Mouse (Mus musculus) hindbrain, embryonic 16.5 days (tissue): Measurements from ENCODE around the gene Aldh3b1. TPM values are rescaled to one million over a fixed set of nuclear protein-coding genes. Genes with fewer than 3 reads are reported as not detected.

Experiments used
- ATAC-seq: fragments of 200-750 bp; cut with Nextera tagmentation; 2 replicates; pipeline ENCODE4 v1.8.0; 2017; ENCODE audit warnings: moderate TSS enrichment, moderate library complexity
- H3K27ac ChIP-seq: fragments of 300-500 bp; sonication (generic); 2 replicates; pipeline ENCODE4 v1.5.1; 2014; ENCODE audit warnings: low read depth, mild to moderate bottlenecking, control low read depth, low read length, moderate library complexity
- H3K27me3 ChIP-seq: fragments of 300-500 bp; sonication (generic); replicated peaks from 2 replicates; pipeline ENCODE4 v1.6.1; 2014; ENCODE audit warnings: low read length; ENCODE audit not compliant: control insufficient read depth, insufficient read depth
- H3K36me3 ChIP-seq: fragments of 300-500 bp; sonication (generic); 2 replicates; pipeline ENCODE4 v1.6.1; 2014; ENCODE audit warnings: mild to moderate bottlenecking, low read length, moderate library complexity, mixed read lengths; ENCODE audit not compliant: control insufficient read depth, insufficient read depth
- H3K4me1 ChIP-seq: fragments of 300-500 bp; sonication (generic); 2 replicates; pipeline ENCODE4 v1.6.1; 2014; ENCODE audit warnings: low read depth, low read length; ENCODE audit not compliant: control insufficient read depth, insufficient read depth
- H3K4me2 ChIP-seq: fragments of 300-500 bp; sonication (generic); 2 replicates; pipeline ENCODE4 v1.6.1; 2014; ENCODE audit warnings: mild to moderate bottlenecking, low read length, control low read depth, moderate library complexity
- H3K4me3 ChIP-seq: fragments of 300-500 bp; sonication (generic); 2 replicates; pipeline ENCODE4 v1.5.1; 2014; ENCODE audit warnings: mild to moderate bottlenecking, low read length, control low read depth, moderate library complexity
- H3K9ac ChIP-seq: fragments of 300-500 bp; sonication (generic); 2 replicates; pipeline ENCODE4 v1.6.1; 2014; ENCODE audit warnings: low read depth, mild to moderate bottlenecking, control low read depth, low read length, moderate library complexity
- H3K9me3 ChIP-seq: fragments of 300-500 bp; sonication (generic); 2 replicates; pipeline ENCODE4 v1.6.1; 2014; ENCODE audit warnings: mild to moderate bottlenecking, low read length, moderate library complexity; ENCODE audit not compliant: control insufficient read depth
- WGBS: fragments of 180-500 bp; shearing (Covaris S2); extraction: QIAGEN DNeasy Blood & Tissue Kit; methylation state at CpG from one replicate; pipeline ENCODE4 v1.1.7; 2014; 5-methylcytosine and 5-hydroxymethylcytosine counted together
- polyA plus RNA-seq: library from polyadenylated mRNA; unstranded; fragments of >200 nt; fragmentation: Nextera tagmentation; extraction: Ambion mirVana; gene quantifications from 2 replicates; pipeline ENCODE4 v1.2.1, GENCODE M21; 2015

Aldh3b1 gene
- polyA plus RNA-seq, 1 experiment from 2014 or later, result 3.1 TPM

- Histone ChIP-seq H3K4me2 (no peak overlapping the region), H3K9ac (no peak overlapping the region), H3K27me3 (no peaks in the 10 kb centered on the region), H3K36me3 (no peaks in the 10 kb centered on the region; the same call in 1 of the 2 replicates), H3K4me3 (no peak overlapping the region), H3K4me1 (no peaks in the 10 kb centered on the region), H3K9me3 (no peaks in the 10 kb centered on the region), H3K27ac (no peak overlapping the region)
- ATAC-seq, result no peak
- 89% methylated on average over 6 of the region's 6 CpGs for WGBS
These were observed 49.4 kb downstream of the Aldh3b1 start for GRCm38 (mm10) chr19:3880054-3880848.

- no peak for ATAC-seq
- Histone ChIP-seq H3K27me3 (no peaks in the 10 kb centered on the region), H3K4me1 (peaks cover 2% of the 10 kb centered on the region; the same call in 1 of the 2 replicates), H3K4me3 (no peak overlapping the region), H3K9ac (no peak overlapping the region), H3K4me2 (no peak overlapping the region), H3K27ac (no peak overlapping the region), H3K9me3 (no peaks in the 10 kb centered on the region), H3K36me3 (no peaks in the 10 kb centered on the region)
- WGBS, result 89% methylated on average over 7 of the region's 7 CpGs
These were observed 54.6 kb downstream of the Aldh3b1 start for GRCm38 (mm10) chr19:3875045-3875444.

GRCm38 (mm10) chr19:3872373-3872772 lies 57.2 kb downstream of the Aldh3b1 start:
- no peak overlapping the region for H3K9ac ChIP-seq
- no peaks in the 10 kb centered on the region for H3K27me3 ChIP-seq
- no peak overlapping the region for H3K27ac ChIP-seq
- 61% methylated on average over 4 of the region's 4 CpGs for WGBS
- no peaks in the 10 kb centered on the region for H3K36me3 ChIP-seq
- no peak overlapping the region for H3K4me3 ChIP-seq
- H3K4me1 ChIP-seq, result peaks cover 2% of the 10 kb centered on the region; the same call in 1 of the 2 replicates
- H3K4me2 ChIP-seq, result no peak overlapping the region
- H3K9me3 ChIP-seq, result no peaks in the 10 kb centered on the region
- no peak for ATAC-seq

GRCm38 (mm10) chr19:3871468-3871867 lies 58.1 kb downstream of the Aldh3b1 start:
- ATAC-seq, result no peak
- Histone ChIP-seq H3K4me2 (no peak overlapping the region), H3K9me3 (no peaks in the 10 kb centered on the region), H3K4me1 (peaks cover 2% of the 10 kb centered on the region; the same call in 1 of the 2 replicates), H3K36me3 (no peaks in the 10 kb centered on the region), H3K27me3 (no peaks in the 10 kb centered on the region), H3K4me3 (no peak overlapping the region), H3K27ac (no peak overlapping the region), H3K9ac (no peak overlapping the region)

GRCm38 (mm10) chr19:3868290-3868689 lies 61.3 kb downstream of the Aldh3b1 start:
- no peak for ATAC-seq

GRCm38 (mm10) chr19:3864960-3865359 lies 64.6 kb downstream of the Aldh3b1 start:
- Histone ChIP-seq H3K9ac (no peak overlapping the region), H3K4me2 (no peak overlapping the region), H3K27me3 (no peaks in the 10 kb centered on the region), H3K4me3 (no peak overlapping the region), H3K9me3 (no peaks in the 10 kb centered on the region), H3K27ac (no peak overlapping the region), H3K4me1 (no peaks in the 10 kb centered on the region), H3K36me3 (peaks cover 3% of the 10 kb centered on the region; the same call in 1 of the 2 replicates)
- no peak for ATAC-seq
- WGBS, result 90% methylated on average over 2 of the region's 2 CpGs

More at GRCm38 (mm10) chr19:3868290-3868689, 61.3 kb downstream of the Aldh3b1 start:
- H3K9me3 ChIP-seq, result no peaks in the 10 kb centered on the region
- no peak overlapping the region for H3K4me2 ChIP-seq
- peaks cover 2% of the 10 kb centered on the region; the same call in 1 of the 2 replicates for H3K4me1 ChIP-seq
- H3K4me3 ChIP-seq, result no peak overlapping the region
- H3K27me3 ChIP-seq, result no peaks in the 10 kb centered on the region
- WGBS, result 78% methylated on average over 1 of the region's 1 CpGs
- no peak overlapping the region for H3K27ac ChIP-seq
- no peak overlapping the region for H3K9ac ChIP-seq
- peaks cover 3% of the 10 kb centered on the region; the same call in 1 of the 2 replicates for H3K36me3 ChIP-seq

Other genes with a start within 250 kb of the Aldh3b1 start
- gene Lrp5, start 243.2 kb downstream of the Aldh3b1 start, polyA plus RNA-seq, result 1.3 and 1.5 TPM in 2 replicates
- gene 1810055G02Rik, start 221.5 kb downstream of the Aldh3b1 start, polyA plus RNA-seq, result 42.1 and 44.8 TPM in 2 replicates
- gene Kmt5b, start 162.4 kb downstream of the Aldh3b1 start, polyA plus RNA-seq, result 32.4 and 41.3 TPM in 2 replicates
- gene Chka, start 78.0 kb downstream of the Aldh3b1 start, polyA plus RNA-seq, result 56.1 and 56.3 TPM in 2 replicates
- 18.9 and 21.2 TPM in 2 replicates for gene Tcirg1, start 22.7 kb downstream of the Aldh3b1 start, polyA plus RNA-seq
- 307 and 320 TPM in 2 replicates for gene Ndufs8, start 17.0 kb downstream of the Aldh3b1 start, polyA plus RNA-seq
- 12.4 and 14.1 TPM in 2 replicates for gene Unc93b1, start 5.4 kb upstream of the Aldh3b1 start, polyA plus RNA-seq
- gene Aldh3b3, start 28.8 kb upstream of the Aldh3b1 start, polyA plus RNA-seq, result not detected in 2 replicates
- 0.44 and 0.66 TPM in 2 replicates for gene Aldh3b2, start 42.5 kb upstream of the Aldh3b1 start, polyA plus RNA-seq
- gene Acy3, start 56.8 kb upstream of the Aldh3b1 start, polyA plus RNA-seq, result 2.9 and 3.1 TPM in 2 replicates
- gene Tbx10, start 62.9 kb upstream of the Aldh3b1 start, polyA plus RNA-seq, result 0.67 and 0.89 TPM in 2 replicates
- gene Nudt8, start 70.8 kb upstream of the Aldh3b1 start, polyA plus RNA-seq, result 22.6 and 25.5 TPM in 2 replicates
- 3.5 and 4.3 TPM in 2 replicates for gene Gm49405, start 70.8 kb upstream of the Aldh3b1 start, polyA plus RNA-seq
- 4.9 and 6.6 TPM in 2 replicates for gene Doc2g, start 73.5 kb upstream of the Aldh3b1 start, polyA plus RNA-seq
- gene Ndufv1, start 83.0 kb upstream of the Aldh3b1 start, polyA plus RNA-seq, result 265 and 277 TPM in 2 replicates
- gene Gstp1, start 108.2 kb upstream of the Aldh3b1 start, polyA plus RNA-seq, result 569 and 604 TPM in 2 replicates
- 2.5 and 2.6 TPM in 2 replicates for gene Gstp2, start 116.2 kb upstream of the Aldh3b1 start, polyA plus RNA-seq
- 0.26 TPM in 1 of 2 replicates, not detected in the other for gene Gstp3, start 129.8 kb upstream of the Aldh3b1 start, polyA plus RNA-seq
- gene Cabp2, start 151.8 kb upstream of the Aldh3b1 start, polyA plus RNA-seq, result not detected in 2 replicates
- gene Cdk2ap2, start 167.4 kb upstream of the Aldh3b1 start, polyA plus RNA-seq, result 85.4 and 86.4 TPM in 2 replicates
- gene Pitpnm1, start 170.2 kb upstream of the Aldh3b1 start, polyA plus RNA-seq, result 87.3 and 91.9 TPM in 2 replicates
- gene Aip, start 196.1 kb upstream of the Aldh3b1 start, polyA plus RNA-seq, result 109 and 113 TPM in 2 replicates
- gene Gpr152, start 210.0 kb upstream of the Aldh3b1 start, polyA plus RNA-seq, result not detected in 2 replicates
- gene Cabp4, start 214.2 kb upstream of the Aldh3b1 start, polyA plus RNA-seq, result 0.24 and 0.29 TPM in 2 replicates
- gene Coro1b, start 218.8 kb upstream of the Aldh3b1 start, polyA plus RNA-seq, result 116 and 122 TPM in 2 replicates
- gene Ptprcap, start 223.8 kb upstream of the Aldh3b1 start, polyA plus RNA-seq, result 0.41 and 0.63 TPM in 2 replicates
- 54.1 and 57.0 TPM in 2 replicates for gene Rps6kb2, start 233.5 kb upstream of the Aldh3b1 start, polyA plus RNA-seq
- gene Carns1, start 245.7 kb upstream of the Aldh3b1 start, polyA plus RNA-seq, result 6.5 and 7.9 TPM in 2 replicates